Mouse (Mus musculus): ENCODE results near the gene Map2k7.
A peak's percentile ranks its signal among the peaks of the same experiment; 100 is the strongest.

DNA sequence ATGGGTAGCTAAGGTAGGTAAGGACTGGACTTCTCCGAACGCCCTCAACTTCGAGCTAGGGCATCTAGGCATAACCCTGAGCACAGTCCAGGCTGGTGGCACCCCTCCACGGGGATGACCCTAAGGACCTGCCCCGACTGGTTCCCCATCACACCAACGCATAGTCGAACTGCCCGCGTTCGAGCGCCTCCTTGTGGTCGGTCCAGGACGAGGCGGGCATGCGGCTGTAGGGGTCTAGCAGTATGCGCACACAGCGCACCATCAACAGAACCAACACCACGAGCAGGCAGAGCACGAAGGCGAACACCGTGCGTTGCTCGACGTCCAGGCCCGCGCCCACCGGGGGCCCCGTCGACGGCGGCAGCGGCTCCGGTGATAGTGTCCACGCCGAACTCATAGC, 19.7 kb downstream of the Map2k7 start:
- TF ChIP-seq MYOD1 (IDR thresholded peaks at IDR 0.05; ENCODE audit: control insufficient read depth, insufficient read length, low read depth): no peak
- TF ChIP-seq CTCF (IDR thresholded peaks at IDR 0.05; ENCODE audit: control insufficient read depth, insufficient read depth, insufficient read length): peak; percentile 97
- no peak for TF ChIP-seq USF1 (IDR thresholded peaks at IDR 0.05; ENCODE audit: low read depth)
